Mouse (Mus musculus) midbrain, postnatal 0 days (tissue): ENCODE data around the gene Atg9a. TPM values are rescaled to one million over a fixed set of nuclear protein-coding genes. Genes with fewer than 3 reads are reported as not detected.
A peak's percentile ranks its signal among the peaks of the same experiment; 100 is the strongest.

ENCODE experiments used
- ATAC-seq: fragments of 200-750 bp; cut with Nextera tagmentation; 2 replicates; pipeline ENCODE4 v1.8.0; 2017; ENCODE audit warnings: moderate number of reproducible peaks, mild to moderate bottlenecking, moderate TSS enrichment, moderate library complexity; ENCODE audit not compliant: low FRiP score
- DNase-seq: peaks from one replicate; pipeline ENCODE4 v3.0.0-alpha.2; 2015; ENCODE audit warnings: low spot score
- H3K27ac ChIP-seq: fragments of 300-500 bp; sonication (generic); 2 replicates; pipeline ENCODE4 v1.5.1; 2014; ENCODE audit warnings: low read depth, mild to moderate bottlenecking, low read length, mixed read lengths
- H3K27me3 ChIP-seq: fragments of 300-500 bp; sonication (generic); 2 replicates; pipeline ENCODE4 v1.6.1; 2014; ENCODE audit warnings: low read length, control low read depth, mixed read lengths; ENCODE audit not compliant: insufficient read depth
- H3K36me3 ChIP-seq: fragments of 300-500 bp; sonication (generic); 2 replicates; pipeline ENCODE4 v1.6.1; 2014; ENCODE audit warnings: low read length, control low read depth, mixed read lengths; ENCODE audit not compliant: insufficient read depth
- H3K4me1 ChIP-seq: fragments of 300-500 bp; sonication (generic); 2 replicates; pipeline ENCODE4 v1.6.1; 2014; ENCODE audit warnings: mild to moderate bottlenecking, control low read depth, antibody characterized with exemption, low read length, mixed read lengths; ENCODE audit not compliant: insufficient read depth
- H3K4me2 ChIP-seq: fragments of 300-500 bp; sonication (generic); 2 replicates; pipeline ENCODE4 v1.6.1; 2014; ENCODE audit warnings: low read depth, mild to moderate bottlenecking, low read length, mixed read lengths; ENCODE audit not compliant: poor library complexity, severe bottlenecking
- H3K4me3 ChIP-seq: fragments of 300-500 bp; sonication (generic); 2 replicates; pipeline ENCODE4 v1.5.1; 2014; ENCODE audit warnings: low read depth, mild to moderate bottlenecking, low read length, moderate library complexity
- H3K9ac ChIP-seq: fragments of 300-500 bp; sonication (generic); replicated peaks from 2 replicates; pipeline ENCODE4 v1.6.1; 2014; ENCODE audit warnings: mild to moderate bottlenecking, low read length, moderate library complexity, mixed read lengths; ENCODE audit not compliant: poor library complexity, severe bottlenecking
- H3K9me3 ChIP-seq: fragments of 300-500 bp; sonication (generic); 2 replicates; pipeline ENCODE4 v1.6.1; 2016; ENCODE audit warnings: low read length, control low read depth
- CTCF ChIP-seq: IDR thresholded peaks from 2 replicates; pipeline ENCODE4 v1.5.1; 2016; ENCODE audit warnings: antibody characterized with exemption, mild to moderate bottlenecking
- WGBS: fragments of 180-500 bp; shearing (Covaris S2); extraction: QIAGEN DNeasy Blood & Tissue Kit; methylation state at CpG from one replicate; pipeline ENCODE4 v1.1.7; 2014; 5-methylcytosine and 5-hydroxymethylcytosine counted together
- polyA plus RNA-seq: library from polyadenylated mRNA; unstranded; fragments of >200 nt; fragmentation: Nextera tagmentation; extraction: Ambion mirVana; gene quantifications from 2 replicates; pipeline ENCODE4 v1.2.1, GENCODE M21; 2015
- total RNA-seq: library from RNA; depleted of rRNA; stranded (reverse); fragments of >200 nt; gene quantifications from 2 replicates; pipeline ENCODE4 v1.2.3, GENCODE M21; 2014

Atg9a gene
- total and polyA plus RNA-seq, 2 experiments from 2014 or later = 71.8 to 135 TPM

DNA sequence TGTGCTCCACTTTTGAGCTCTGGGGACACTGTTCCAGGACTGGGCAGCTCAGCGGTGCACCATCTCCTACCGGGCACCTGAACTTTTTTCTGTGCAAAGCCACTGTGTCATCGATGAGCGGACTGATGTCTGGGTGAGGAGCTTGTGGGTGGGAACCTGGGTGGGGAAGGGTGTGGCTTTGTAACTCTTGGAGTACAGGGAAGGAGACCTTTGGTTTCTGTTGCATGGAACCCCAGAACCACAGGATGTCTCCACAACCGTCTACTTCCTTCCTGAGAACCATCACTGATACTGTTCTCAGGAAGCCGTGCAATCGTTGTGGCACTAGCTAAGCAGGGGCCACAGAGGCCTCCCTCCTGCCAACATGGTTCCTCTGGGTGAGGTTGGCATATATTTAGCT is 21.1 kb upstream of the Atg9a start:
- Histone ChIP-seq H3K4me2 (no peak overlapping the region), H3K4me1 (peaks cover 19% of the 10 kb centered on the region), H3K27me3 (no peaks in the 10 kb centered on the region), H3K9me3 (no peaks in the 10 kb centered on the region), H3K36me3 (peaks cover 26% of the 10 kb centered on the region), H3K4me3 (no peak overlapping the region), H3K27ac (no peak overlapping the region), H3K9ac (no peak overlapping the region)
- WGBS = 88% methylated on average over 7 of the region's 7 CpGs
- DNase-seq = no peak
- no peak for ATAC-seq
- TF ChIP-seq CTCF = no peak

DNA sequence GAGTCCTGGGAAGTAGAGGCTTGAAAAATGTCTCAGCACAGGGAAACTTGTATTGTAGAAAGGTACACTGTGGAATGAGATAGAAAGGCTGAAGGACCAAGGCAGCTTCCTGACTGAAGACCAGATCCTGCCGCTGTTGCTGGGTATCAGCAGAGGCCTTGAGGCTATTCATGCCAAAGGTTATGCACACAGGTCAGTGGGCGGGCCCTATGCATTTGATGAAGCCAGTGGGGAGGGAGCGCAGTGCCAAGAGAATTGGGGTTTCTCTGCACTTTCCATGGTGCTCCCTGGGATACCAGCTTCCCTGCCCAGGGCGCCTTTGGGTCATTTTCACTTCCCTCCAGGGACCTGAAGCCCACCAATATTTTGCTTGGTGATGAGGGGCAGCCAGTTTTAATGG is 20.5 kb upstream of the Atg9a start:
- ATAC-seq (no peak), DNase-seq (no peak)
- no peak overlapping the region for H3K9ac ChIP-seq
- no peaks in the 10 kb centered on the region for H3K27me3 ChIP-seq
- no peak overlapping the region for H3K4me2 ChIP-seq
- no peak overlapping the region for H3K4me3 ChIP-seq
- peaks cover 19% of the 10 kb centered on the region for H3K4me1 ChIP-seq
- H3K9me3 ChIP-seq = no peaks in the 10 kb centered on the region
- H3K36me3 ChIP-seq = peaks cover 26% of the 10 kb centered on the region
- no peak for TF ChIP-seq CTCF
- H3K27ac ChIP-seq = no peak overlapping the region
- WGBS = 86% methylated on average over 4 of the region's 4 CpGs

GRCm38 (mm10) chr1:75211141-75211708 is 19.2 kb upstream of the Atg9a start:
- no peak for DNase-seq
- Histone ChIP-seq H3K9me3 (no peaks in the 10 kb centered on the region), H3K4me3 (peak overlapping the region; percentile 77), H3K36me3 (peaks cover 26% of the 10 kb centered on the region), H3K9ac (peak overlapping the region; percentile 80), H3K27ac (peak overlapping the region; percentile 70), H3K27me3 (no peaks in the 10 kb centered on the region), H3K4me1 (peaks cover 19% of the 10 kb centered on the region), H3K4me2 (peak overlapping the region; percentile 90)
- no peak for TF ChIP-seq CTCF
- 0 out of 2 replicates have a peak, but pooled peaks have one; percentile 7 for ATAC-seq
- WGBS = 14% methylated on average over 17 of the region's 17 CpGs

GRCm38 (mm10) chr1:75210136-75211087 is 18.4 kb upstream of the Atg9a start, which contains the start of the genes Glb1l and Stk16:
Glb1l (minus strand) TSS chr1:75210813.
Stk16 (plus strand) TSS chr1:75210838.
- DNase-seq (peak; percentile 98), ATAC-seq (peak; percentile 91)
- Histone ChIP-seq H3K36me3 (peaks cover 26% of the 10 kb centered on the region), H3K27ac (peak within 1 kb of the TSS; percentile 70), H3K4me1 (peaks cover 19% of the 10 kb centered on the region), H3K9me3 (no peaks in the 10 kb centered on the region), H3K4me3 (peak within 1 kb of the TSS; percentile 77), H3K4me2 (peak within 1 kb of the TSS; percentile 90), H3K9ac (peak within 1 kb of the TSS; percentile 80), H3K27me3 (no peaks in the 10 kb centered on the region)
- 5% methylated on average over 42 of the region's 42 CpGs for WGBS
- no peak for TF ChIP-seq CTCF

DNA sequence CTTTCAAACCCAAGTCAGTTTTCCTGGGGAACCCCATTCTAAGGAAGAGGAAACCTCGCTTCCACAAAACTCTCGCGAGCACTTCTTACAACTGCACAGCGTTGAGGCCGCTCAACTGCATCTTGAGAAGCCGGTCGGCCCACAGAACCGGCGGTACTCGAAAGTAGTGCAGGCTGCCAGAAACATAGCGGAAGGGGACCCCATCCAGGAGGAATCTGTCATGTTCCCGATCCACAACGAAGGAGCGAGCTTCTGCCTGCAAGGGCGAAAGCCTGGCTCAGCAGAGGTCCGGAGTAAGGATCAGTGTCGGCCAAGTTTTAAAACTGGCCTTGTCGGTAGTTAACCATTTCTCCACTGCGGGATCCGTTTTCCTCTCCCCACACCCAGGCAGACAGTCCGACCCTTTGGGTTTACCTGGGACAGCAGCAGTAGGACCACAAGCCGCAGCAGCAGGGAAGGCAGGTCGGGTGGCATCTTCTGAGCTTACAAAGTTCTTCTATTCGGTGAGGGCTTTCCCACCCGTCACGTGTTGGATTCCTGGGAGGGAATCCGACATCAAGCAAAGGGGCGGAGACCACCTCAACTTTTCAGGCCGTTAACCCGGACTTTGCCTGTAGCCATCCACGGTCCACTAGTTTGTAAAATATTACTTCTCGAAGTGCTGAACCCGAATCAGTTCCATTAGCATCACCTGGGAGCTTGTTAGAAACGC is 17.1 kb upstream of the Atg9a start:
- no peak for ATAC-seq
- peak overlapping the region; percentile 47 for H3K4me2 ChIP-seq
- peak; percentile 28 for DNase-seq
- H3K27me3 ChIP-seq = no peaks in the 10 kb centered on the region
- H3K36me3 ChIP-seq = peaks cover 16% of the 10 kb centered on the region
- peak overlapping the region; percentile 22 for H3K4me3 ChIP-seq
- H3K27ac ChIP-seq = no peak overlapping the region
- H3K9ac ChIP-seq = peak overlapping the region; percentile 48
- peaks cover 19% of the 10 kb centered on the region for H3K4me1 ChIP-seq
- WGBS = 12% methylated on average over 34 of the region's 34 CpGs
- H3K9me3 ChIP-seq = no peaks in the 10 kb centered on the region
- TF ChIP-seq CTCF = no peak
